Mouse (Mus musculus) intestine, embryonic 16.5 days (tissue): ENCODE measurements around the gene Gpa33. TPM values are rescaled to one million over a fixed set of nuclear protein-coding genes. Genes with fewer than 3 reads are reported as not detected.

Experiments
- ATAC-seq: fragments of 200-750 bp; cut with Nextera tagmentation; 2 replicates; pipeline ENCODE4 v1.8.0; 2017; ENCODE audit warnings: moderate TSS enrichment, moderate library complexity
- H3K27ac ChIP-seq: fragments of 300-500 bp; sonication (generic); 2 replicates; pipeline ENCODE4 v1.5.1; 2014; ENCODE audit warnings: mild to moderate bottlenecking, low read length
- H3K27me3 ChIP-seq: fragments of 300-500 bp; sonication (generic); replicated peaks from 2 replicates; pipeline ENCODE4 v1.6.1; 2014; ENCODE audit warnings: low read length, control low read depth, mixed read lengths; ENCODE audit not compliant: control insufficient read depth, insufficient read depth
- H3K36me3 ChIP-seq: fragments of 300-500 bp; sonication (generic); 2 replicates; pipeline ENCODE4 v1.6.1; 2014; ENCODE audit warnings: low read length, control low read depth; ENCODE audit not compliant: control insufficient read depth, insufficient read depth
- H3K4me1 ChIP-seq: fragments of 300-500 bp; sonication (generic); 2 replicates; pipeline ENCODE4 v1.6.1; 2014; ENCODE audit warnings: low read length, control low read depth, mixed read lengths; ENCODE audit not compliant: control insufficient read depth, insufficient read depth
- H3K4me2 ChIP-seq: fragments of 300-500 bp; sonication (generic); 2 replicates; pipeline ENCODE4 v1.6.1; 2014; ENCODE audit warnings: low read depth, low read length, control low read depth
- H3K4me3 ChIP-seq: fragments of 300-500 bp; sonication (generic); 2 replicates; pipeline ENCODE4 v1.5.1; 2014; ENCODE audit warnings: mild to moderate bottlenecking, low read length
- H3K9ac ChIP-seq: fragments of 300-500 bp; sonication (generic); 2 replicates; pipeline ENCODE4 v1.6.1; 2014; ENCODE audit warnings: low read depth, low read length
- H3K9me3 ChIP-seq: fragments of 300-500 bp; sonication (generic); 2 replicates; pipeline ENCODE4 v1.6.1; 2016; ENCODE audit warnings: low read length, control low read depth; ENCODE audit not compliant: control insufficient read depth
- WGBS: fragments of 180-500 bp; shearing (Covaris S2); extraction: QIAGEN DNeasy Blood & Tissue Kit; methylation state at CpG from one replicate; pipeline ENCODE4 v1.1.7; 2014; 5-methylcytosine and 5-hydroxymethylcytosine counted together
- polyA plus RNA-seq: library from polyadenylated mRNA; unstranded; fragments of >200 nt; fragmentation: Nextera tagmentation; extraction: Ambion mirVana; gene quantifications from 2 replicates; pipeline ENCODE4 v1.2.1, GENCODE M21; 2015

Gene Gpa33
- polyA plus RNA-seq, 1 experiment from 2014 or later: 79.6 TPM

DNA sequence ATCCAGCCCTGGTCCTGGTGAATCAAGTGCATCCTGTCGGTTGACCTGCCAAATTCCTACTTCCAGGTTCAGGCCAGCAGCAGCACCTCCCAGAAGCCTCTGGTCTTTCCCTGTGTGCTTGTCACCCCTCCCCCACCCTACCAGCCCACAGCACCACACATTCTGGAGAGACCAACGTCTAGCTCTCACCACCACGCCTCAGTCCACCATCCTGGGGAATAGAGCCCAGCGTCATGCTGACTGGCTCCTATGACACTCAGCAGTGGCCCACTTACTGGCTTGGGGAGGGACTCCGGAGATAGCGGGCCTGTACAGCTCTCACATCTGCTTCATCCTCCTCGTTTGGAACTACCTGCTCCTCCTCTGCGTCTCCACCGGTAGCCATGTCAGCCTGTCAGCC, 3.2 kb upstream of the Gpa33 start:
- H3K4me2 ChIP-seq: peak overlapping the region; percentile 35
- H3K9ac ChIP-seq: no peak overlapping the region
- H3K27ac ChIP-seq: no peak overlapping the region
- H3K27me3 ChIP-seq: no peaks in the 10 kb centered on the region
- ATAC-seq: no peak
- H3K36me3 ChIP-seq: no peaks in the 10 kb centered on the region
- peaks cover 20% of the 10 kb centered on the region for H3K4me1 ChIP-seq
- no peak overlapping the region for H3K4me3 ChIP-seq
- 58% methylated on average over 9 of the region's 9 CpGs for WGBS
- H3K9me3 ChIP-seq: no peaks in the 10 kb centered on the region

DNA sequence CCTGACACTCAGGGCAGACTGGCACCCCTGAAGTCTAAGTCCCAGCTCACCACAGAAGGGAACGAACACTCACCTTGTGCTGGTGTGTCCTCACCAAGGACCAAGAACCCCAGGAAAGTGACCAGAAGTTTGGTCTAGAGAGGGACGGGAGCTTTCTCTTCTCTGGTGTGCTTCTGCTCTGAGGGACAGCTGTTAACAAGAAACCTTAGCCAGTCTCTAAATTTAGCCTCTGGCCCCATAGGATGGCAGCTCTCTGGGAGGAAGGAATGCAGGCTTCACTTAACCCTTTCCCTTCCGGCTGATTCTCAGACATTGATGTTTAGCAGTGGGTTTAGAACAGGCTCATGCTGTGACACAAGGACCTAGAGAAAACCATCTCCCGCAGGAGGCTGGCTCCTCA, 2.3 kb upstream of the Gpa33 start, which contains the start of gene Dusp27:
Gene Dusp27, minus strand, starts transcription at position 204 of the 400 bp plus-strand sequence.
- H3K9ac ChIP-seq: no peak within 1 kb of the TSS
- peaks cover 26% of the 10 kb centered on the region for H3K4me1 ChIP-seq
- peak within 1 kb of the TSS; percentile 46 for H3K27ac ChIP-seq
- H3K27me3 ChIP-seq: no peaks in the 10 kb centered on the region
- no peaks in the 10 kb centered on the region for H3K9me3 ChIP-seq
- H3K4me2 ChIP-seq: peak within 1 kb of the TSS; percentile 35
- peak within 1 kb of the TSS; percentile 14; the same call in 1 of the 2 replicates for H3K4me3 ChIP-seq
- ATAC-seq: no peak
- no peaks in the 10 kb centered on the region for H3K36me3 ChIP-seq
- WGBS: 40% methylated on average over 4 of the region's 4 CpGs

DNA sequence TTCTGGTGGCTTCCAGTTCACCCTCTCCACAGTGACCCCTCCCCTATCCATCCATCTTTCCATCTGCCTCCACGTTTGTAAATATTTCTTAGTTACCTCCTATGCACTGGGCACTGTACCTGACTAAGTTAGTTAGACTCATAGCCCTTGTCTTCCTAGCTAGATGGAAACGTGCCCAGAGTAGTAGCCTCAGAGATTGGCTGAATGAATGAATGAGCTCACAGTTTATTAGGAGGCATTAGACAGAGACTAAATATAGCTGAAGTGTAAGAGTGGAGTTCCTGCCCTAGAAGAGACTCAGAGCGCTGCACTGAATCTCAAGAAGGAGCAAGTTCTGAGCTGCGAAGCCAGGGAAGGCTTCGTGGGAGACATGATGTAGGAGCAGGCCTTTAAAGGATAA, 1.5 kb upstream of the Gpa33 start:
- Histone ChIP-seq H3K4me1 (peaks cover 29% of the 10 kb centered on the region), H3K4me3 (no peak overlapping the region), H3K36me3 (no peaks in the 10 kb centered on the region), H3K27me3 (no peaks in the 10 kb centered on the region), H3K27ac (no peak overlapping the region), H3K4me2 (no peak overlapping the region), H3K9me3 (no peaks in the 10 kb centered on the region), H3K9ac (no peak overlapping the region)
- no peak for ATAC-seq
- WGBS: 92% methylated on average over 5 of the region's 5 CpGs

DNA sequence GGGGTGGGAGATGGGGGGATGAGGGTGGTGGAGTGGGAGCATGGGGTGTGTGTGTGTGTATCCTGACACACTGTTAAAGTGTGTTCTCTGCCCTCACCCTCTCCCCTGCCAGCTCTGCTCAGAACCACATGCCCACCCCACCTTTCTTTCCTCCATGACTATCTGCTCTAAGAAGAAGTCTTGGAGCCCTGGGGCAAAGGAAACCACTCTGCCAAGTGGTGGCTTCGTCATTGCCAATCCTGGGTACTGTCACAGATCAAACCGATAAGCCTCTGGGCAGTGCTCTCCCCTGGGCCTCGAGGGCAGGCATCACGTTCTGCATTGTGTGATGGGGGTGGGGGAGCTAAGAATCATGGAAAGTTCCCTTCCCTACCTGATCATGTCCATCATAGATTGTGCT, 2.3 kb downstream of the Gpa33 start:
- no peaks in the 10 kb centered on the region for H3K36me3 ChIP-seq
- H3K9ac ChIP-seq: no peak overlapping the region
- 38% methylated on average over 4 of the region's 4 CpGs for WGBS
- H3K4me2 ChIP-seq: 0 out of 2 replicates have a peak overlapping the region, but pooled peaks have one; percentile 37
- no peaks in the 10 kb centered on the region for H3K9me3 ChIP-seq
- peaks cover 27% of the 10 kb centered on the region for H3K4me1 ChIP-seq
- H3K4me3 ChIP-seq: no peak overlapping the region
- H3K27me3 ChIP-seq: no peaks in the 10 kb centered on the region
- no peak overlapping the region for H3K27ac ChIP-seq
- no peak for ATAC-seq

DNA sequence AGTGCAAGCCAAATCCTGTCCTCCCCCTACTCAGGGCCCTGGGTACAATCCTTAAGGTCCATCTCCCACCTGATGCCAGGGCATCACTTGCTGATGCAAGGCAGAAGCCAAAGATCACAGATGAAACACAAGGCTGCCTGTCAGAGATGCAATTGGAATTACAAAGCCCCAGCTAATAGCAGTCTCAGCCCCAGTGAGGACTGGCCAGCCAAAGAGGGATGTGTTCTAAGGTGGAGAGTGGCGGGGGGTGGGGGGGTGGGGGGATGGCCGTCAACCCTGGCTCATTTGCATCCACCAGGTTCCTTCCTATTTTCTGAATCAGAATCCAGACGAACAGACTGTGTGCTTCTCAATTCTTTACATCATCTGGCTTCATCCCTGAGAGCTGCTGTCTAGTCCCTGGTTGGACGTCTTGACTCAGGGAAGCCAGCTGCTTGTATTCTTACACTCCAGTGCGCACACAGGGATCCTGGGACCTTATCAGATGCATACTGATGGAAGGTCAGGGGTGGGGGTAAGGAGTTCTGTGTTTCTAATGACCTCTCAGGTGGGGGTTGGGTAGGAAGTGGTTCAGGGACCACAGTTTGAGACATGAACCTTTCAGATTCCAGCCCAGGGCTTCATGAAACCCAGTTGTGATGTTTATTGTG, 5.2 kb downstream of the Gpa33 start:
- Histone ChIP-seq H3K27me3 (no peaks in the 10 kb centered on the region), H3K9ac (no peak overlapping the region), H3K27ac (no peak overlapping the region), H3K9me3 (no peaks in the 10 kb centered on the region), H3K4me3 (no peak overlapping the region), H3K36me3 (no peaks in the 10 kb centered on the region), H3K4me1 (peaks cover 37% of the 10 kb centered on the region), H3K4me2 (no peak overlapping the region)
- WGBS: 50% methylated on average over 5 of the region's 5 CpGs
- no peak for ATAC-seq

DNA sequence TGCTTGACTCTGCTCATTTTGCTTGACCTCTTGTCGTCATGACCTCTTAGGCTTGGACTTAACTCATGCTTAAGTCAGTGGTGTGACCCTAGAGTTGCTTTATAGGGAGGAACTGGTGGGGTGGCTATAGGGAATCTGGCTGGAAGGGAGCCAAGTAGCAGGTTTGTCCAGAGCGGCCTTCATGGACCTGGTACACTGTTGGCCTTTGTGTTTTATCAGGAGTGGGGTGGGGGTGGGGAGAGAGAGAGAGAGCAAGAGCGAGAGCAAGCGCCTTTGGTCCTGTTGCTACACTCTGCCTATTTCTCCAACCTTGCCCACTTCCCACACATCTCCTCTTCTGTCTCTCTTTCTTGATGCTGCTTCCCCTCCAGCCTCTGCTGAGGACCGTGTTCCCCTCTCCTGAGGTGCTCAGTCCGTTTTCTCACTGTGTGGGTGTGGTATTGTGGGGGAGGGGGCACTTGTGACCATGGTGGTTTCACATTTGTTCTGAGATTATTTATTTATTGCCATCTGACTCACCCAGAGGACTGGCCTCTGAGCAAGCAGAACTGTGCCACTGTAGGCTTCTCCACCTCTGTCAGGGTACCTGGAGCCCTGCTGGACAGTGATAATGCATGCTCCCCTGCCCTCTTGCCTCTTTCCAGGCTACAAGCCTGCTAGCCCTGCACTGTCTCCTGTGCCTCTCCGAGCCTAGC, 7.4 kb downstream of the Gpa33 start:
- ATAC-seq: peak; percentile 80
- Histone ChIP-seq H3K27me3 (no peaks in the 10 kb centered on the region), H3K9ac (no peak overlapping the region), H3K4me2 (0 out of 2 replicates have a peak overlapping the region, but pooled peaks have one; percentile 1), H3K4me1 (peaks cover 25% of the 10 kb centered on the region), H3K4me3 (no peak overlapping the region), H3K9me3 (no peaks in the 10 kb centered on the region), H3K36me3 (no peaks in the 10 kb centered on the region), H3K27ac (peak overlapping the region; percentile 60)
- 53% methylated on average over 7 of the region's 7 CpGs for WGBS

DNA sequence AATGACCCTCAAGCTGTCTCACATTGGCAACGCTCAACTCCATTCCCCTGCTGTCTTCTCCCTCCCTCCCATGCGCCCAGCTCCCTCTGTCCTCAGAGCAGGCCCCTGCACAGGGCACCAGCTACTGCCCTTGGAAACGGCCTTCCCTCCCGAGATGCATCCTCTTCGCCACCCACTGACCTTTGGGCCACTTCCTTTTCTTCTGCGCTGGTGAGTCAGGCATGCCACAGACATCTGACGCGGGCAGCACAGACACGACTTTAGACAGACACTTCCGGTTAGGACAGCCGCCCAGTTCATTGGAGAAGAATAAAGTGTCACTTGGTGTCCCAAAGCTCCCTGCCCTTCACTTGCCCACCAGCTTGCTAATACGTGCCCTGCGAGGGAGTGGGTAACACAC, 8.1 kb downstream of the Gpa33 start:
- no peaks in the 10 kb centered on the region for H3K36me3 ChIP-seq
- no peak overlapping the region for H3K4me3 ChIP-seq
- no peak overlapping the region for H3K27ac ChIP-seq
- H3K9ac ChIP-seq: no peak overlapping the region
- H3K27me3 ChIP-seq: no peaks in the 10 kb centered on the region
- peak; percentile 36 for ATAC-seq
- H3K4me2 ChIP-seq: peak overlapping the region; percentile 1; the same call in 1 of the 2 replicates
- 58% methylated on average over 13 of the region's 13 CpGs for whole genome bisulfite sequencing
- peaks cover 30% of the 10 kb centered on the region for H3K4me1 ChIP-seq
- H3K9me3 ChIP-seq: no peaks in the 10 kb centered on the region

DNA sequence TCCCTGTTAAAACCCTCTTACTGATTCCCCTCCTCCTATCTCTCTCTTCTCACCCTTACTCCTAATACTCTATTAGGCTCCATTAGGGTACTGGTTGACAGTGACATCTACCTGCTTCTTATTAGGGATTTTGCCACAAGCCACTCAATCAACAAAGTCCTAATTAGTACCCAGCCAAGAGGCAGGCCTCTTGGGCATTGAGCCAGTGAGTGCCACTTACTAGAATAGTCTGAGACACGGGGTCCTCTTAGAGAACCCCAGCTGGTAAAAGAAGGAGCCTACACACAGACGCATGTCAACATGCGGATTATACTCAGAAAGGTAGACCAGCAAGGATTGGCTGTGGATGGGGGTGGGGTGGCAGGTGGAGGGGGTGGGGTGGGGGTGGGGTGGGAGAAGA, 9.1 kb downstream of the Gpa33 start:
- ATAC-seq: no peak
- Histone ChIP-seq H3K27me3 (no peaks in the 10 kb centered on the region), H3K36me3 (peaks cover 7% of the 10 kb centered on the region)

DNA sequence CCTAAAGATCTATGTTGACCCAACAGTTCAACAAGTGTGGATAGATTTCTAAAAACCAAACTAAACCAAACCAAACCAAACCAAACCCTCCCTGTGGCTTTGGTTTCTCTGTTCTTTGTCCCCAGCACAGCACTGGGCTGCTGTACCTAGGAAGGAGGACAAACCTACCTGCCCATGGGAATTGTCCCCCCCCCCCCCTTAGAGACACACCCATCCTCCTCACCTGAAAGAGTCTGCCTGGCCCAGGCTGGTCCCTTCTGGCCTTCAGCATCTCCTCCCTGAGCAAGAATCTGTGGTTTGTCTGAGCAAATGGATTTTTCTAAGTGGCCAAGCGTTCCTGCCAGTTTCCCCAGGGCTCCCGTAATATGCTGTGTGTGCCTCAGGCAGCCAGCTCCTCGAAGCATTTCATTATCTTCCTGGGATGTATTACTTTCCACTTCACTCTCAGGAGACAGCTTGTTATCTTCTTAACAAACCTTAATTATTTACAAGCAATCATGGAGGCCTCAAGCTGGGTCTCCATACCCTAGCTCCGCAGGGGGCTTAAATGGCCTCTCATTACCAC, 9.7 kb downstream of the Gpa33 start:
- peaks cover 10% of the 10 kb centered on the region for H3K36me3 ChIP-seq
- H3K9me3 ChIP-seq: 0 out of 2 replicates have a peak, but pooled peaks cover 3% of the 10 kb centered on the region
- no peak for ATAC-seq
- no peak overlapping the region for H3K27ac ChIP-seq
- H3K4me1 ChIP-seq: peaks cover 28% of the 10 kb centered on the region
- H3K9ac ChIP-seq: no peak overlapping the region
- H3K4me2 ChIP-seq: no peak overlapping the region
- H3K4me3 ChIP-seq: no peak overlapping the region
- 70% methylated on average over 4 of the region's 4 CpGs for whole genome bisulfite sequencing
- no peaks in the 10 kb centered on the region for H3K27me3 ChIP-seq

More for the DNA sequence above, 9.1 kb downstream of the Gpa33 start:
- H3K4me2 ChIP-seq: no peak overlapping the region
- H3K4me3 ChIP-seq: no peak overlapping the region
- no peak overlapping the region for H3K9ac ChIP-seq
- 0 out of 2 replicates have a peak, but pooled peaks cover 3% of the 10 kb centered on the region for H3K9me3 ChIP-seq
- H3K27ac ChIP-seq: no peak overlapping the region
- peaks cover 28% of the 10 kb centered on the region for H3K4me1 ChIP-seq
- WGBS: 89% methylated on average over 3 of the region's 3 CpGs
